Mouse (Mus musculus) neural tube, embryonic 13.5 days (tissue): ENCODE measurements around the gene Leng8. TPM values are rescaled to one million over a fixed set of nuclear protein-coding genes. Genes with fewer than 3 reads are reported as not detected.

Experiments used
- polyA plus RNA-seq: library from polyadenylated mRNA; unstranded; fragments of >200 nt; fragmentation: Nextera tagmentation; extraction: Ambion mirVana; gene quantifications from 2 replicates; pipeline ENCODE4 v1.2.1, GENCODE M21; 2015

Leng8 gene
- polyA plus RNA-seq, 1 experiment from 2014 or later = 78.0 TPM

Other genes with a start within 250 kb of the Leng8 start
- not detected in 2 replicates for gene Gm14548, start 238.9 kb upstream of the Leng8 start, polyA plus RNA-seq
- not detected in 2 replicates for gene Lilra6, start 221.5 kb upstream of the Leng8 start, polyA plus RNA-seq
- 2.5 and 2.9 TPM in 2 replicates for gene Lair1, start 73.8 kb upstream of the Leng8 start, polyA plus RNA-seq
- 137 and 141 TPM in 2 replicates for gene Ttyh1, start 17.6 kb upstream of the Leng8 start, polyA plus RNA-seq
- gene Leng9, start 13.3 kb downstream of the Leng8 start, polyA plus RNA-seq = 4.6 TPM in 2 replicates
- 8.6 and 8.9 TPM in 2 replicates for gene Cdc42ep5, start 27.8 kb downstream of the Leng8 start, polyA plus RNA-seq
- gene Lilra5, start 100.7 kb downstream of the Leng8 start, polyA plus RNA-seq = not detected in 2 replicates
- gene Ncr1, start 200.7 kb downstream of the Leng8 start, polyA plus RNA-seq = not detected in 2 replicates